15 mouse cellular contexts compared by ENCODE assay signal in the genomic region with DNA sequence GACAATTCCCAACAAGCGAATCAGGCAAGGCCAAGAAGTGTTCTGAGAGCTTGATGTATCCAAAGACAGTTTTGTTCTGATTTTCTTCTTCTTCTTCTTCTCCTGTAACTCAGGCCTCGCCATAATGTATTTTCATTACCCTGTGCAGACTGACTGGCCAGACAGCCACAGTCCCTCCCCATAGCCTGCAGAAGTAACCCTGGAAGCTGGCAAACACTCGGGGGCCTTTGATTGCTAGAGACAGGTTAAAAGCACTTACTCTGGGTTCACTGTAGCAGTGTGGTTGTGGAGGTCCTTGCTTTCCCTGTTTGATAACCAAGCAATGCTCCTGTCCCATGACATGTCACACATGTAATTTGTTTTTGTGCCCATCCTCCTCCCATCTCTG.
DNase-seq lines count a peak whose midpoint lies in the region; ATAC-seq and TF ChIP-seq lines count a peak whose summit lies in the region.
"Had no signal": no experiment of that assay in that cellular context is flagged by ENCODE, and none has a peak within 500 bp of the region (broad histone marks: within the 10 kb centered on the region; RNA-seq: fewer than 3 reads in every experiment).

No protein-coding gene starts in this region.

- H3K27me3 ChIP-seq in neural tube, embryonic 11.5 days (ENCODE audit: control insufficient read depth, insufficient read depth, low read length): no peaks in the 10 kb centered on the region
- H3K27me3 ChIP-seq in hindbrain, embryonic 12.5 days: no peaks in the 10 kb centered on the region
- H3K27me3 ChIP-seq in midbrain, embryonic 13.5 days: no peaks in the 10 kb centered on the region
- H3K27me3 ChIP-seq: kidney, embryonic 15.5 days had no signal

- peaks cover 6% of the 10 kb centered on the region; the same call in 1 of the 2 replicates for H3K4me1 ChIP-seq in neural tube, embryonic 11.5 days (ENCODE audit: control insufficient read depth, insufficient read depth, low read length)
- H3K4me1 ChIP-seq in hindbrain, embryonic 12.5 days: peaks cover 9% of the 10 kb centered on the region
- H3K4me1 ChIP-seq in midbrain, embryonic 13.5 days (replicated peaks): peaks cover 21% of the 10 kb centered on the region
- peaks cover 5% of the 10 kb centered on the region; the same call in 1 of the 2 replicates for H3K4me1 ChIP-seq in olfactory bulb, adult 2 months (ENCODE audit: control insufficient read depth, insufficient read depth, low read length)
- H3K4me1 ChIP-seq: kidney, embryonic 15.5 days had no signal

- H3K36me3 ChIP-seq in neural tube, embryonic 11.5 days (ENCODE audit: control insufficient read depth, insufficient read depth, low read length): no peaks in the 10 kb centered on the region
- no peaks in the 10 kb centered on the region for H3K36me3 ChIP-seq in hindbrain, embryonic 12.5 days
- H3K36me3 ChIP-seq in midbrain, embryonic 13.5 days: no peaks in the 10 kb centered on the region
- H3K36me3 ChIP-seq: kidney, embryonic 15.5 days had no signal

- no peak for DNase-seq in neural tube, embryonic 11.5 days (ENCODE audit: low spot score)
- no peak for DNase-seq in neural tube, embryonic 10.5 days (ENCODE audit: extremely low spot score, low spot score)
- DNase-seq in adrenal gland, postnatal 25 days: no peak
- no peak for DNase-seq in thymus, postnatal 36 days
- DNase-seq: heart, adult 18-20 months; heart, postnatal 10 days; liver; lung, adult 18-20 months; lung, postnatal 36 days had no signal

- TF ChIP-seq POLR2A in olfactory bulb, adult 2 months (IDR thresholded peaks at IDR 0.05; ENCODE audit: insufficient read depth, low read depth, low read length): no peak

- 0 out of 2 replicates have a peak overlapping the region, but pooled peaks have one; percentile 12 for H3K4me2 ChIP-seq in neural tube, embryonic 11.5 days (ENCODE audit: low read depth)
- peak overlapping the region; percentile 29 for H3K4me2 ChIP-seq in hindbrain, embryonic 12.5 days (replicated peaks)
- H3K4me2 ChIP-seq in midbrain, embryonic 13.5 days (replicated peaks): peak overlapping the region; percentile 36
- H3K4me2 ChIP-seq: kidney, embryonic 15.5 days had no signal

- WGBS in neural tube, embryonic 11.5 days: 44% methylated on average over 3 of the region's 3 CpGs
- WGBS in hindbrain, embryonic 12.5 days: 31% methylated on average over 3 of the region's 3 CpGs
- 14% methylated on average over 3 of the region's 3 CpGs for WGBS in midbrain, embryonic 13.5 days
- 51% methylated on average over 3 of the region's 3 CpGs for WGBS in olfactory bulb, adult 2 months

- peak overlapping the region; percentile 70 for H3K27ac ChIP-seq in neural tube, embryonic 11.5 days (ENCODE audit: low read depth, low read length)
- peak overlapping the region; percentile 23; the same call in 1 of the 2 replicates for H3K27ac ChIP-seq in hindbrain, embryonic 12.5 days
- peak overlapping the region; percentile 64 for H3K27ac ChIP-seq in midbrain, embryonic 13.5 days
- H3K27ac ChIP-seq in olfactory bulb, adult 2 months (ENCODE audit: insufficient read depth, low read depth, low read length): peak overlapping the region; percentile 72
- H3K27ac ChIP-seq: kidney, embryonic 15.5 days had no signal

- TF ChIP-seq CTCF in olfactory bulb, adult 2 months (IDR thresholded peaks at IDR 0.05; ENCODE audit: insufficient read depth, low read depth, low read length): no peak

- peak; percentile 25 for ATAC-seq in neural tube, embryonic 11.5 days (ENCODE audit: insufficient read depth, low FRiP score, low TSS enrichment)
- peak; percentile 50 for ATAC-seq in hindbrain, embryonic 12.5 days (ENCODE audit: low FRiP score)
- ATAC-seq in midbrain, embryonic 13.5 days: peak; percentile 69
- ATAC-seq in granulocyte monocyte progenitor cell, adult 5-6 weeks (replicated peaks; ENCODE audit: poor library complexity, severe bottlenecking): no peak

- no peak overlapping the region for H3K4me3 ChIP-seq in neural tube, embryonic 11.5 days (ENCODE audit: low read depth, low read length)
- no peak overlapping the region for H3K4me3 ChIP-seq in hindbrain, embryonic 12.5 days
- no peak overlapping the region for H3K4me3 ChIP-seq in midbrain, embryonic 13.5 days (replicated peaks)
- H3K4me3 ChIP-seq in olfactory bulb, adult 2 months (ENCODE audit: insufficient read depth, low read depth, low read length): no peak overlapping the region
- H3K4me3 ChIP-seq: erythroblast, embryonic 14.5 days; kidney, embryonic 15.5 days had no signal

- no peaks in the 10 kb centered on the region for H3K9me3 ChIP-seq in neural tube, embryonic 11.5 days (ENCODE audit: control insufficient read depth, low read length)
- H3K9me3 ChIP-seq in hindbrain, embryonic 12.5 days (replicated peaks): no peaks in the 10 kb centered on the region
- no peaks in the 10 kb centered on the region for H3K9me3 ChIP-seq in midbrain, embryonic 13.5 days
- H3K9me3 ChIP-seq: kidney, embryonic 15.5 days had no signal

- H3K9ac ChIP-seq in neural tube, embryonic 11.5 days (ENCODE audit: low read length): 0 out of 2 replicates have a peak overlapping the region, but pooled peaks have one; percentile 29
- no peak overlapping the region for H3K9ac ChIP-seq in hindbrain, embryonic 12.5 days
- no peak overlapping the region for H3K9ac ChIP-seq in midbrain, embryonic 13.5 days (replicated peaks)
- H3K9ac ChIP-seq: kidney, embryonic 15.5 days had no signal
